ENCODE assay signal across 16 mouse cellular contexts in the genomic region with DNA sequence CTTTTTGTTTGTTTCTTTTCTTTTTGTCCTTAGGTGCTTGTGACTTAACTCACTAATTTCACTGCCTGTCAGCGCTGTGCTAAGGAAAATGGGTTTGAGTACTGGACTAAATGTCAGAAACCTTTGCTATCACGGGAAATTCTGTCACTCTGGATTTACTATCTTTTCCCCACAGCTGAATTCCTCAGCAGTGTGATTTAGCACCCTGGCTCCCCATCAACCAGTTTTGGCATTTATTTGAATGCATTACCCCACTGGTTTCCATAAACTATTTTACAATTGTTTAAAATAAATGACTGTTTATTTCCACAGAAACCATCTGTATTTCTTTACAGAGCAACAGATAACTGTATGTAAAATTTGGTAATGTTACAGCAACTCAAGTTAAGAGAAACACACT.
"Had no signal": no experiment of that assay in that cellular context is flagged by ENCODE, and none has a peak within 500 bp of the region (broad histone marks: within the 10 kb centered on the region; RNA-seq: fewer than 3 reads in every experiment).

No protein-coding gene starts in this region.

- H3K4me2 ChIP-seq: kidney, embryonic 15.5 days; limb, embryonic 15.5 days; midbrain, embryonic 12.5 days; neural tube, embryonic 13.5 days; stomach, embryonic 15.5 days had no signal

- H3K9me3 ChIP-seq: kidney, embryonic 15.5 days; limb, embryonic 15.5 days; liver, embryonic 12.5 days; midbrain, embryonic 12.5 days; neural tube, embryonic 13.5 days; stomach, embryonic 15.5 days had no signal

- H3K4me3 ChIP-seq: kidney, embryonic 15.5 days; limb, embryonic 15.5 days; liver, embryonic 12.5 days; midbrain, embryonic 12.5 days; neural tube, embryonic 13.5 days; stomach, embryonic 15.5 days had no signal

- H3K9ac ChIP-seq: kidney, embryonic 15.5 days; limb, embryonic 15.5 days; liver, embryonic 12.5 days; midbrain, embryonic 12.5 days; neural tube, embryonic 13.5 days; stomach, embryonic 15.5 days had no signal

- H3K27me3 ChIP-seq: kidney, embryonic 15.5 days; limb, embryonic 15.5 days; liver, embryonic 12.5 days; midbrain, embryonic 12.5 days; neural tube, embryonic 13.5 days; stomach, embryonic 15.5 days had no signal

- H3K4me1 ChIP-seq: midbrain, embryonic 12.5 days had no signal

- H3K27ac ChIP-seq: kidney, embryonic 15.5 days; limb, embryonic 15.5 days; liver, embryonic 12.5 days; midbrain, embryonic 12.5 days; neural tube, embryonic 13.5 days had no signal

- DNase-seq: kidney, adult 18-20 months; kidney, postnatal 25 days; layer of hippocampus, adult 9-11 months; layer of hippocampus, postnatal 36 days; lung, postnatal 10 days; retina, postnatal 1 day; right cerebral cortex, postnatal 4 days; spleen, adult 18-20 months; thymus, postnatal 4 days had no signal

- ATAC-seq: liver, embryonic 12.5 days; midbrain, embryonic 16.5 days had no signal

- H3K36me3 ChIP-seq: kidney, embryonic 15.5 days; limb, embryonic 15.5 days; liver, embryonic 12.5 days; midbrain, embryonic 12.5 days; neural tube, embryonic 13.5 days; stomach, embryonic 15.5 days had no signal
